9 mouse cellular contexts compared by ENCODE assay signal in the genomic region with DNA sequence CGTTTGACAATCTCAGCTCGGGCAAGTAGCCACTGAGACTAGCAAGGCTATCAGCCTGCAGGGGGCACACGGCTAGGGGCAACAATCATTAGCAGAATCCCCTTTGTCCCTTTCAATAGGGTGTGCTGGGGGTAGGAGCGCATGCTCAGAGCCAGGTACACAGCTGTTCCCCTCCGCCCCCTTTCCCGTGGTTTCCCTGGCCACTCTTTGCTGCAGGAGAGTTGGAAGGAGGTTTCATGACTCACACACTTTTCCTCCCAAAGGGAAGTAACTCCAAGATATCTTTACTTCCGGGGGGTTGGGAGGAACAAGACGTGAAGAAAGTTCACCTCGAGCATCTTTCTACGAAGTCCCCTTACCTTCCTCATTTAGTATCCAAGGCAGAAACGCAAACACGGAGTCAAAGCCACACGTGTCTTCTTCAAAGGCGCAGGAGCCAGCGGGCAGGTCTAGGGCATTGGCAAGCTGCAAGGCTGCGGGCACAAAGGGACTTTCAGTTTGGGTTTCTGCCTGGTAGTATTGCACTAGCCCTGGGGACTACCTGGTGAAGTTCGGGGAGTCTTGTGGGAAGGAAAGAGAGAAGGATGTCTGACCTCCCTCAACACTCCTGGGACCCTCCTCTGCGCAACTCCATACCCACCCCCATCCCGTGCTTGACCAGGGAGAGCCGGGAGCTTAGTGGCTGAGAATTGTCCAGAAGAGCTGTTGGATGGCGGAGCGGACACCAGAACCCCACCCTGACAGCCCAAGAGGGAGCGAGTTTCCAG. TPM values are rescaled to one million over a fixed set of nuclear protein-coding genes. Genes with fewer than 3 reads are reported as not detected.
DNase-seq lines count a peak whose midpoint lies in the region; ATAC-seq and TF ChIP-seq lines count a peak whose summit lies in the region.
"Had no signal": no experiment of that assay in that cellular context is flagged by ENCODE, and none has a peak within 500 bp of the region (broad histone marks: within the 10 kb centered on the region; RNA-seq: fewer than 3 reads in every experiment).

No protein-coding gene starts in this region.

- DNase-seq in kidney, adult 9 months: peak; percentile 1
- no peak for DNase-seq in kidney, postnatal 25 days
- peak; percentile 58 for DNase-seq in brain, embryonic 14.5 days (ENCODE audit: low read depth)
- DNase-seq in forebrain, embryonic 11.5 days (ENCODE audit: low spot score): peak; percentile 67
- DNase-seq in liver: peak; percentile 7
- peak; percentile 7 for DNase-seq in thymus, postnatal 14 days

- peaks cover 2% of the 10 kb centered on the region; the same call in 1 of the 2 replicates for H3K4me1 ChIP-seq in forebrain, embryonic 11.5 days (replicated peaks; ENCODE audit: control insufficient read depth, insufficient read depth, low read length)
- H3K4me1 ChIP-seq in midbrain, embryonic 13.5 days (replicated peaks): peaks cover 24% of the 10 kb centered on the region

- H3K9ac ChIP-seq in forebrain, embryonic 11.5 days (ENCODE audit: low read length): peak overlapping the region; percentile 54
- H3K9ac ChIP-seq in midbrain, embryonic 13.5 days (replicated peaks): peak overlapping the region; percentile 61

- peak overlapping the region; percentile 96 for H3K4me2 ChIP-seq in forebrain, embryonic 11.5 days (ENCODE audit: low read depth, low read length, severe bottlenecking)
- H3K4me2 ChIP-seq in midbrain, embryonic 13.5 days (replicated peaks): peak overlapping the region; percentile 96

- peak; percentile 67 for ATAC-seq in forebrain, embryonic 11.5 days (replicated peaks; ENCODE audit: low FRiP score)
- ATAC-seq in hematopoietic stem cell, adult 5-6 weeks (replicated peaks in 1 of 2; ENCODE audit: insufficient read depth in 1 of 2, low FRiP score in 2 of 2, low TSS enrichment in 1 of 2, low read depth in 1 of 2, poor library complexity in 2 of 2, severe bottlenecking in 2 of 2): peak; percentile 54 to 60
- peak; percentile 73 for ATAC-seq in midbrain, embryonic 13.5 days

- H3K27me3 ChIP-seq in forebrain, embryonic 11.5 days (ENCODE audit: control insufficient read depth, insufficient read depth, low read length): no peaks in the 10 kb centered on the region; the same call in 1 of the 2 replicates
- H3K27me3 ChIP-seq in midbrain, embryonic 13.5 days: peaks cover 20% of the 10 kb centered on the region

- H3K36me3 ChIP-seq in forebrain, embryonic 11.5 days (ENCODE audit: control insufficient read depth, insufficient read depth, low read length): no peaks in the 10 kb centered on the region
- no peaks in the 10 kb centered on the region for H3K36me3 ChIP-seq in midbrain, embryonic 13.5 days

- TF ChIP-seq POLR2A in brain, embryonic 14.5 days (IDR thresholded peaks at IDR 0.05; ENCODE audit: borderline replicate concordance, extremely low read depth, insufficient read depth, insufficient read length, poor library complexity, severe bottlenecking): no peak

- no peaks in the 10 kb centered on the region for H3K9me3 ChIP-seq in forebrain, embryonic 11.5 days (ENCODE audit: control insufficient read depth, low read length)
- no peaks in the 10 kb centered on the region for H3K9me3 ChIP-seq in midbrain, embryonic 13.5 days

- peak overlapping the region; percentile 37 for H3K4me3 ChIP-seq in forebrain, embryonic 11.5 days (ENCODE audit: low read depth, low read length)
- H3K4me3 ChIP-seq in midbrain, embryonic 13.5 days (replicated peaks): peak overlapping the region; percentile 44

- peak; percentile 36; the same call in 1 of the 2 replicates for TF ChIP-seq CTCF in brain, embryonic 14.5 days (IDR thresholded peaks at IDR 0.05; ENCODE audit: borderline replicate concordance, extremely low read depth, insufficient read depth, insufficient read length)

- no peak overlapping the region for H3K27ac ChIP-seq in forebrain, embryonic 11.5 days (ENCODE audit: low read depth, low read length)
- H3K27ac ChIP-seq in midbrain, embryonic 13.5 days: no peak overlapping the region

- under 1% methylated on average over 23 of the region's 23 CpGs for WGBS in forebrain, embryonic 11.5 days
- 2% methylated on average over 23 of the region's 23 CpGs for WGBS in midbrain, embryonic 13.5 days

RNA-seq across cellular contexts. Expression of a gene that starts 0.8 kb away (rescaled TPM):
- polyA plus RNA-seq in brain, embryonic 14.5 days (2012; rRNA removed): 0.93 and 1.4 TPM in 2 replicates
- 1.2 and 1.3 TPM in 2 replicates for polyA plus RNA-seq in forebrain, embryonic 11.5 days (2014; fragmentation: Nextera tagmentation; extraction: Ambion mirVana)
- 11.1 and 15.6 TPM in 2 replicates for total RNA-seq in hematopoietic stem cell, adult 5-6 weeks (2017)
- 1.4 and 1.6 TPM in 2 replicates for polyA plus RNA-seq in midbrain, embryonic 13.5 days (2015; fragmentation: Nextera tagmentation; extraction: Ambion mirVana)
- total RNA-seq: MEL had no signal

Comparison
In these comparisons a context has a peak if more than half of its experiments do, and no peak if none do; other contexts are left out.
1. DNase-seq: peak in kidney, adult 9 months (single experiment), brain, embryonic 14.5 days (single experiment), forebrain, embryonic 11.5 days (single experiment), liver (single experiment) and thymus, postnatal 14 days (single experiment); none in kidney, postnatal 25 days (0 of 2).
2. Peak in every context shown above with its lines, with median percentiles within 50 percentile points of each other: ATAC-seq.